Mouse (Mus musculus): ENCODE measurements around the gene Wdr76.
A peak's percentile ranks its signal among the peaks of the same experiment; 100 is the strongest.
"Not testable (repeated sequence)": the region's sequence is repeated elsewhere in the genome, so short reads cannot be mapped to it uniquely, and the experiment has no call there.

The Wdr76 gene

DNA sequence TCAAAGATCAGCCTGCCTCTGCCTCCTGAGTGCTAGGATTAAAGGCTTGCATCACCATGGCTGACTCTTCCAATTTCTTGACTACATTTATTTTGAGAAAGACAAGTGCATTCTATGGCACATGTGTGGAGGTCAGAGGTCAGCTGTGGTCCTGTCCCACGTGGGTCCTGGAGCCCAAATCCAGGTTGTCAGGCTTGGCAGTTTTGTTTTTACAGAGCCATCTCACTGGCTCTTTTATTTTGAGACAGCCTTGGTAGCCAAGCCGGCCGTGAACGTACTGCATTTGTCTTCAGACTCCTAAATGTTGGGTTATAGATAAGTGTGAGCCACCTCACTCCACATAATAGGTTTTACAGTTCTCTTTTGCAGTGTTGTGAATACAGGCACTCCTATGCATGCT is 12.2 kb downstream of the Wdr76 start:
- DNase-seq (ENCODE audit: low spot score) = not testable (repeated sequence)

DNA sequence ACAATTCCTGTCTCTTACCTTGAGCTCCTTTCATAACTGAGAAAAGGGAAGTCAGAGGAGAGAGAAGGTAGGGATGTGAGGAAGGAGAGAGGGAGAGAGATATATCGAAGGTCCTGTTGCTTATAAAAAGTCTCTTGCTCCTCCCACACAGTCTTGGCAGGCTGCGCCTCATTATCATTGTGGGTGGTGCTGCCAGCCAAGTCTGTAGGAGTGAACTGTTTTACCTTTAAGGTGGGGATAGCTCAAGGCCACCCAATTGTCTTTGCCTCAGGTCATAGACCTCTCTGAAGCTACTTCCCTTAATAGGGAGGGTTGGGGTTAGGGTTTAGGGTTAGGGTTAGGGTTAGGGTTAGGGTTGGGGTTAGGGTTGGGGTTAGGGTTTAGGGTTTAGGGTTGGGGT is 15.5 kb downstream of the Wdr76 start:
- no peak for DNase-seq (ENCODE audit: low spot score)

DNA sequence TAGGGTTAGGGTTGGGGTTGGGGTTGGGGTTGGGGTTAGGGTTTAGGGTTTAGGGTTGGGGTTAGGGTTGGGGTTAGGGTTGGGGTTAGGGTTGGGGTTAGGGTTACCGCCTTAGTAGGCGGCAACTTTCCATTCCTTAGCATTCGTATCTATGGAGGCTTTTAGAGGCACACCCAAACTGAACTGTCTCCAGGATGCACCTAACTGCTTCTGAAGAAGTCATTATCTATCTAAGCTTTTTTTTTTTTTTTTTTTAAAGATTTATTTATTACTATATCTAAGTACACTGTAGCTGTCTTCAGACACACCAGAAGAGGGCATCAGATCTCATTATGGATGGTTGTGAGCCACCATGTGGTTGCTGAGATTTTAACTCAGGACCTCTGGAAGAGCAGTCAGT is 16.3 kb downstream of the Wdr76 start:
- not testable (repeated sequence) for DNase-seq (ENCODE audit: low spot score)

DNA sequence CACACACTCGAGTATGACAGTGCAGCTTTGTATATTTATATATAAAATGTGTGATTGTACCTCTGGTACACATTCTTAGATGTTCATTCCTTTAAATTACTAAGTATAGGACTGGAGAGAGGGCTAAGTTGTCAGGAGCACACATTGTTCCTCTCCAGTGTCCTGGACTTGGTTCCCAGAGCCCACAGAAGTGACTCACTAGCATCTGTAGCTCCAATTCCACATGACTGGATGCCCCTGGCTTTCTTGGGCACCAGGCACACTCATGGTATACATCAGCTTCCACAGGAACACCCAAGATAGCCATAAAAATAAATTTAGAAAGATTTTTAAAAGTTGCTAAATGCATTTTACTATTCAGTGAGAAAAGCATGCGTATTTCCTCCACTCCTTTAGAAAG is 18.5 kb downstream of the Wdr76 start:
- no peak for DNase-seq (ENCODE audit: low spot score)

DNA sequence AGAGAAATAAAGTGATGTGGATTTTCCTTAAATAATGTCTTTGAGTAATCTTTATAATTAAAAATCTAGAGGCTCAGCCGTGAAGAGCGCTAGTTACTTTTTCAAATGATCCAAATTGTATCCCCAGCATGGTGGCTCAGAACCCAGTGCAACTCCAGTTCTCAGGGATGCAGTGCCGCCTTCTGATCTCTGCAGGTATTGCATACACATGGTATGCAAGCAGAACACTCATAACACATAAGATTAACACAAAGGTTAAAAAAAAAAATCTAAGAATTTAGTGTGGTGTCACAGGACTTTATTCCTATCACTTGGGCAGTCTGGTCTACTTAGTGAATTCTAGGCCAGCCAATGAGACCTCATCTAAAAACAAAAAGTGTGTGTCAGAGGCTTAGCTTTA is 38.3 kb downstream of the Wdr76 start:
- no peak for DNase-seq (ENCODE audit: low spot score)

DNA sequence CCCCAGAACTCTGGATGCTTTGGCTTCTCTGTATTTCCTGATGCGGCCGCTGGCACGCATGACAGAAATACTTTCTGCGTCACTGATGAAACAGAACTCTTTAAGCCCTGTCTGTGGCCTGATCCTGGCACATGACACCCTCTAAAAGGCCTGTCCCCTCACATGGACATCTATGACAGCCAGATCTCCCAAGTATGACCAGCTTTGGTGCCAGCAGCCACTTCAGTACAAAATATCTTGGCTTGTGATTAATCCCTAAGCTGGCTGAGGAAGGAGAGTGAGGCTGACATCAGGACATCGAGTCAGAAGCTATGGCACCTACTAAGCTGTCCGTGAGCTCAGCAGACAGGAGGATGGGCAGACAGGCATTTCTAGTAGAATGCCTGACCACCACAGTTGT is 43.1 kb downstream of the Wdr76 start:
- no peak for DNase-seq (ENCODE audit: low spot score)

DNA sequence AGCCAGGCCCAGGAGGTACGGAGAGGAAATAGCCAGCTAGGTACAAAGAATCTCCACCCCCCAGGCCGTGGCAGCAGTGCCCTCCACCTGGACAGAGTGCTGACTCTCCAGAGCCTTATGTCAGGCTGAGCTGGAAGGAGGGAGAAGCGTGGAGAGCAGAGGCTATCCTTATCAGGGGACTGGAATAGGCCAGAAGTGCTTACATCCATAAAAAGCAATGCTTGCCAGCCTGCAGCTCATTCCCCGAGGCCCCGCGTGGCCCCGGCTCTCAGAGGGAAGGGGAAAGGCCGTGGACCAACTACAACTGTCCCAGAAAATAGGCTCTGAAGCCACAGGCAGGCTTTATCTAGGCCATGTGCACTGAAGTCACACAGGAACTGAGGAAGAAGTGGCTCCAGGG is 44.7 kb downstream of the Wdr76 start:
- no peak for DNase-seq (ENCODE audit: low spot score)

DNA sequence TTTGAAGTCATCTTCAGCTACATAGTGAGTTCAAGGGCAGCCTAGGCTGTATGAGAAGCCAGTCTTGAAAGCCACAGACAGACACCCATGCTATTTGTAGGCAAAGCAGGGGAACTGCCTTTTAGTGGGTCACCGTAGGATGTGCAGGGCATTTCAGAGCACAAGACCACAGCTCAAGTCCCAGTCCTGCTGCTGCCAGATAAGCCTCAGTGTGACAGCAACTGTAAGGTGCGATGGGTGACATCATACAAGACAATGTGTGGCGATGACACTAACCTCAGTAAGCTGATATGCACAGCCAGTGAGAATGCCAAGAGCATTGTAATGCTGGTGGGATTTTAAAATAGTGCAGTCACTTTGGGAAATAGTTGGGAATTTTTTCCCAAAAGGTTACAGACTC is 56.6 kb downstream of the Wdr76 start:
- no peak for DNase-seq (ENCODE audit: low spot score)

DNA sequence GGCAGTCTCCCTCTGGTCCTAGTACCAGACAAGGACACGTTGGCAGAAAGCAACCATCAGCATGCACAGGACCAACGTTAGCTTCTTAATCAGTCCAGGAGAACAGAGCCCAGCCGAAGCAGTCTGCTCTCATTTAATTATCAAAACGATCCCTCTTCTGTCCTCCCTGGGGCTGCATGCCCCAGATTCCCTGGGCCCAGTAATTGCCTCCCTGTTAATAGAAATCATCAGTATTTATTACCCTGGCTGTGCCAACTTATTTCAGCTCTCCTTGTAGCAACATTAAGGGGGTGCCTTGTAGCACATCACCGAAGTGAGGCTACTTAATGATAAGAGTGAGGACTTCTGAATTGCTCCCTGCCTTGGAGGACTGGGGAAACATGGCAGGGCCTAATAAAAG is 59.4 kb downstream of the Wdr76 start:
- DNase-seq (ENCODE audit: low spot score) = peak; percentile 48

DNA sequence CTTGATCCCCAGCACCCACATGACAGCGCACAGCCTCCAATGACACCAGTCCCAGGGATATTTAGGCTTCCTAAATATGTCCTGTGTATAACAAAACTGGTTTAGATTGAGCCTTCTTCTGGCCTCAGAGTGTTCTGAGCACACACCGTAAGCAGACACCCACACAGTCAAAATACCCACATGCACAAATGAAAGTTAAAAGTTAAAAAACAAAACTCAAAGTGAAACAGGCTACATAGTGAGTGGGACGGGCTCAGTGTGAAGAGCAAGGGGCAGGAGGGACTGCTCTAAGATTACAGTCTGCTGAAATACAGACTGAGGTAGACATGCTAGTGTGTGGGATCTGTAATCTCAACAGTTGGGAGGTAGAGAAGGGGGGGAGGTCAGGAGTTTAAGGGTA is 63.5 kb downstream of the Wdr76 start:
- DNase-seq (ENCODE audit: low spot score) = no peak

DNA sequence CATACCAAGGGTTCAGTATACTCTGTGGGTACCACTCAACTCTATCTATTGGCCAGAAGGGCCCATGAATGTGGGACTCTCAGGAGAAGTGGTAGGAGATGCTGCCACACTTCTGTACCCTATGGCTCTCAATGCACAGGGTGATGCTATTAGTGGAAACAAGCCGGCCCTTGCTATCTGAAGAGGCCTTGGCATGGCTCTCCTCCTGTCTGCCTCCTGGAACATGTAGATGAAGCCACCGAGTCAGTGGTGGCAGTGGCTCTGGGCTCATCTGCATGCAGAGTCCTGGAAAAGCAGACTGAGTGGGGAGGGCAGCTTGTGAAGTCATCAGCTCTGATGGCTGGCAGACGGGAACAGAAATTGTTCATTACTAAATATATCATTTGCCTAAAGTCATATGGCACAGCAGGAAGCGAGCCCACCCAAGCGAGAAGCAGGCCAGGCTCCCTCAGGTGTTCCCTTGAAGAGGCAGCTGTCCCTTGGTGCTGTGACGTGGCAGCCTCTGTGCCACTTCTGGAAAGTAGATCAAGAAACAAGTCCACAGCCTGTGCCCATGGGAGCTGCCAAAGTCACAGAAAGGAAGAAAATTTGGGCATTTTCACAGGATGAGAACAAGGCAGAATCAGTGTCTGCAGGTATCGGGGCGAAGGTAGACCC is 64.6 kb downstream of the Wdr76 start:
- no peak for DNase-seq (ENCODE audit: low spot score)

DNA sequence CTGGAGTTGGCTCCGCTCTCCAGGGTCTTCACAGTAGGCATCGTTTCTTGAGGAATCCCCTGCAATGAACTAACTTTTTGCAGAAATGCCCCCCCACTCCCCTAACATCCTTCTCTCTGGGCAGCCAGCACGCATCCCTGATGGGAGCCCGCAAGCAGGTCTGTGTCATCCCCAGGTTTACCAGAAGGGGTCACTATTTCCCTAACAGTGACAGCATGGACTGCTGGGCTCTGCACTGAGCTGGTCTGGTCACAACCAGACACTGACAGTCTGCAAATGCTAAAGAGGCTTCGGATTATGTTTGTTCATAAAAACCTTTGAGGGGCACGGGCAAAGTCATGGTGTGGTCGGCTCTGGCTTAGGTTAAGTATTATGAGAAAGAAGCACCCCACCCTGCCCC is 65.3 kb downstream of the Wdr76 start:
- DNase-seq (ENCODE audit: low spot score) = peak; percentile 86

DNA sequence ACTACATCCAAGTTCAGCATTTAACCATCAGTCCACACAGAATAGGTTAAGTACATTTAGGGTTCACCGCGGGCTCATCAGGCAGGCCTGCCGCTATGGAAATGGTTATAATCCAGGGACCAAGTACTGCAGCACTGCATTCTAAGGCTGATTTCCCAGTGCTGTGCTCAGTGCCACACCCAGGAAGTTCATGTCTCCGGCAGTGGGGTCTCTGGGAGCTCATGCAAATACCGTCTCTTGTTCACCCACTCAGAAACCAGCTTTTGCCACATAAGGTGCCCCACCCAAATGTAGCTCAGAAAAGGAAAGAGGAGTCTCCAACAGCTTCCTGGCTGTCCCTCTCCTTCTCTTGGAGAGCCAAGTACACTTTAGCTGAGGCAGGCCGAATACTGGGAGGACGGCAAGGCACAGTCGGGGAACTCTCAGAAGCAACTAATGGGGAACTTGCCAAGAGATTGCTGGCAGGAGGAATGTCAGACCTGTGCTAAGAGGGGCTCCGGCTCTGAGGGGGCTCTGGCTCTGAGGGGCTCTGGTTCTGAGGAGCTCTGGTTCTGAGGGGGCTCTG is 67.6 kb downstream of the Wdr76 start:
- no peak for DNase-seq (ENCODE audit: low spot score)

DNA sequence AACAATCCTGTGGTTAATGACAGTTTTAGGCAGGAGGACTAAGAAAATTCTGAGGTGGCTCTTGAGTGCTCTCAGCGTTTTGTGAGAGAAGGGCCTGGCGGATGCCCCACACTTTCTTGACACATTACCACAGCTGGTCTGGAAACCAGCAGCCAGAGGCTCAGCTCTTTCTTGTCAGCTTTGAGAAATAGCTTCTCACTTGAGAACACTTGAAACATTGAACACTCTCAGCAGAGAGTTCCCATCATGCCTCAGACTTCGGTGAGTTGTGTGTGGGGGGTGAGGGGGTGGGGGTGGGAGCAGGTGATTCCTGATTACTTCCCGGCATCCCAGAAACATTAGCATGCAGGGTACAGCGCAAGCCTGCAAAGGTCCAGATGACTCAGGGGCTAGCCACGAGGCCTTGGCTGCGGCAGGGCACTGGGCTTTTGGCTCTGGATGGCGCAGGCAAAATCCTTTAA is 69.2 kb downstream of the Wdr76 start:
- DNase-seq (ENCODE audit: low spot score) = no peak

DNA sequence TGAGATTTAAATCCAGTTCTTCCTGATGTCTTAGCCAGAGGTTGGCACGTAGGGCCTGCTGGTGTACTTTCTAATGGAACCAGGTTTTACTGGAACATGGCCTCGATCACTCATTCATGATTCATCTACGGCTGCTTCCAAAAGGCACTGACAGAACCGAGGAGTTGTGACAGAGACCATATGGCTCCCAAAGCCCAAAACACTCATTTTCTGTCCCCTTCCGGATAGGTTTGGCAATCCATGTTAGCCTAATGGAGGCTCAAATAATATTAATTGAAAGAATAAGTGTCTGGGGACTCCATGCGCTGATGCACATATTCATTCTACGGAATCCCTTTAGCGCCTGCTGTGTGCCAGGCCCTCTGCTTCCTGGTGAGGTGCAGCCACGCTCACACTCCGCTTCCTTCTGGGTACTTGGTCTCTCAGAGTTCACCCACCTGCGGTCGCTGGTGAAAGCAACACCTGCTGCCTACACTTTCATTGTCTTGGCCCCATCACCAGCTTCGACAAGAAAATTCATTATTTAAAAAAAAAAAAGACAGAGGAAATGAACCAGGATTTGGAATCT is 76.4 kb downstream of the Wdr76 start:
- peak; percentile 47 for DNase-seq (ENCODE audit: low spot score)

DNA sequence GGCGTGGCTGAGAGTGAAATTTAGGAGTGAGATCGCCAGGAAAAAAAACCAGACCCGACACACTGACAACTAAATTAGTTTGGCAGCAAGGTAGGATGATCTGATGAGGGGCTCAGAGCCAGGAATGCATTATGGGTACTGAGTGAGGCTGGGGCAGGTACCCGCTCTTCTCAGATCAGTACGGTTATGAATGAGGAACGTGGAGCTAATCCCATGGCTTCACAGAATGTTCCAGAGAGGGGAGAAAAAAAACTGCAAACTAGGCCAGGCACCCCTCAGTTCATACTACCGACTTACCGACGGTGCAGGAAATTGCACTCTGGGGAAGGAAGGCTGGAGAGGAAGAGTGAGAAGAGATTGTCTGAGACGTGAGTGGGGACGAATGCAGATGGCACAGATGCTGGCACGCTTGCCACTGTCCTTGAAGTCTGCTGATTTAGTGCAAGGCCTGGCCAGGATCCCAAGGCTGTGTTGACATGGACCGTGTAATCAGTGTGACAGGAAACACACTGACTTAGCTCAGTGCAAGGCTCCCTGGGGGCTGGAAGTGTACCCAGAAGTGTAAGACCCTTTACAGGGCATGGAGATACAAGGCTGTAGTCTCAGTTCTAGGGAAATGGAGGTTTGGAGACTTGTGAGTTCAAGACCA is 77.1 kb downstream of the Wdr76 start:
- DNase-seq (ENCODE audit: low spot score) = peak; percentile 67

DNA sequence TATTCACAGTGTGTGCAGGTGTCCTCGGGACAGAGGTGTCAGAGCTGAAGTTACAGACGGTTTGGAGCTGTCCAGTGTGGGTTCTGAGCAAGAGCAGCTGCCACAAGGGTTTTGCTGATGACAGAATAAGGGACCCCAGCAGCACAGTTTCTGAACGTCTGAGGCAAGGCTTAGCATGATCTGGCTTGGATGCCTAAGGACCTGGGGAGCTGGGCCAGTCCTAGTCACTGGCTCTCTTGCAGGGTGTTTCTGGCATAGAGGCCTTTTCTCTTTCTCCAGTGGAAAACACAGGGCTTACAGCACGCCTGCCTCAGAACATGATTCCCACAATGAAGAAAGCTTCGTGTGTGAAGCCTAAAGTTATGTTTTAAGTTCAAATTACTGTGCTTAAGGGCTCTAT is 78.2 kb downstream of the Wdr76 start:
- no peak for DNase-seq (ENCODE audit: low spot score)

DNA sequence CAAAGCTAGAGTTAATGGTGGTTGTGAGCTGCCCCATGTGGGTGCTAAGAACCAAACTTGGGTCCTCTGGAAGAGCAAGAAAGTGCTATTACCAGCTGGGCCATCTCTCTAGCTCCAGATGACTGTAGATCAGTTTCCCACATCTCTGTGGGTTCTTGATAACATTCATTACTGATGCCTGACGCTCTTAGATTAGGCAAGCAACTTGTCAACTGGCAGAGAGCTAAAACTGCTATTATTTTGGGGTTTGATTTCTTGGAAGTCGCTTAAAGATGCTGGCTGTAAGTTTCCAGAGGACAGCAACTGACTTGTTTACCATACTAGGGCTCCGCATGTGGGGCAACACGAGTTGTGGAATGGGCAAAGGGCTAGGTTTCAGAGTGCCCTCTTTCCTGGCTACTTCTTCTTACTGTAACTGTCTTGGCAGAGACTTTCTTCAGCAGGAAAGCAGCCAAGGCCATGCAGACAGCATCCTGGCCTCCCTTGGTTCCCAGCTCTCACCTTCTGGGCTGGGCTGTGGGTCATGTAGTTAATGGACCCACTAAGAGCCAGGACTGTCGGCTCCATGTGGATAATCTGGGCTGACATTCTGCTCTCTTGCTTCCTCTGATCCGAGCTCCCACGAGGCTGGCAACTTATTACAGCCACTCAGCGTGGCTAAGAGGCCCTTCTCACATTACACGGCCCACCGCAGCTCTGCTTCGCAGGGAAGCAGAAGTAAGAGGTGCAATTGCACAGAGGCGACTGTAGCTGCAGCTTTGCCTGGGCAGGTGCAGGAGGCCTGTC is 81.2 kb downstream of the Wdr76 start:
- DNase-seq (ENCODE audit: low spot score) = no peak

DNA sequence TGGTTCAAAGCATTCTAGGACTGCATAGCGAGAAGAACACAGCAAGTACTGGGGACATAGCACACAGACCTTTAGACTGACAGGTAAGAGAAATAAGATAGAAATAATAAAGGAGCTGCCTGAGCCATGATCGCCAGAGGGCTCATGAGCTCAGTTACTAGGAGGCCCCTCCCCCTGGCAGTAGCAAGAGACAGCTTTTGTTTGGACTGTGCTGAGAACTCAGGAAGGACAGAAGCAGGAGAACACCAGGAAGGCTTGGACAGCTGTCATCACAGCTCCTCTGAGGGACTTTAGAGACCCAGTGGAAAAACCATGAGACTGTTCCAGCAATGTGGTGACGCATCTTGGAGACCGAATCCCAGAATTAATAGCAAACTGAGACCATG is 81.8 kb downstream of the Wdr76 start:
- DNase-seq (ENCODE audit: low spot score) = no peak

DNA sequence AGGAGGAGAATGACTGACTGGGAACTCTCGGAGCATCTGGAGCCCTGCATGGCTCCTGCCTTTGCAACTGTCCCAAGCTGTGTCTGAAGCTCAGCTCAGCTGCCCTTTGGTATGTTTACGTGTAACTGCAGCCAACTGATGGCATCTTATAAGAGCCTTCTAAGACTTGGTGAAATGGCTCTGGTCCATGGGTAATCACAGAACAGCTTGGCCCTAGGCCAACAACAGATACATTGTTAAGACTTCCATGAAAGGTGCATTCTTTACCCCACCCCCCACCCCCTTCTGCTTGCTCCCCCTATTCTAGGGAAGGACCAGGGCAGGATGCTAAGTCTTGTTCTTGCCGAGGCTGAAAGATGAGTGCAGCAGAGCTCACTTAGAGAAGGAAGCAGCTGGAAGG is 87.6 kb downstream of the Wdr76 start:
- DNase-seq (ENCODE audit: low spot score) = peak; percentile 37
